Comparison of ENCODE assay signal across 10 mouse cellular contexts in the genomic region with DNA sequence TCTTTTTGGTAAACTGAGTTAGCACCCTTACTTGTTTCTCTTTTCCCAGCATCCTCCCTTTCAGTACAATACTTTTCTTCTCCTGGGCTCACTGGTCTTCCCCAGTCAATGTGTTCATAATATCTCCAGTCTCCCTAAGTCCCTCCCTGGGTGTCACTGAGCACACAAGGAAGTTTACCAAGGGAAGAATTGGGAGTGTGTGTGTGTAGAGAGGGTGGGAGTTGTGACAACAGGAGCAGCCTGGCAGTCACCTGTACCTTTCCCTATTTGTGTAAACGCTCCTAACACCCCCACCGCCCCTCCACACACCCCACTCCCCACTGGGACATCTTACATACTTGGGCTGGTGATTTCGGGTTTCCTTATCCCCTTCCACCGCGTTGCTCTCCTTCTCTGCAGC.
DNase-seq lines count a peak whose midpoint lies in the region; ATAC-seq and TF ChIP-seq lines count a peak whose summit lies in the region.
"Had no signal": no experiment of that assay in that cellular context is flagged by ENCODE, and none has a peak within 500 bp of the region (broad histone marks: within the 10 kb centered on the region; RNA-seq: fewer than 3 reads in every experiment).

No protein-coding gene starts in this region.

- H3K4me1 ChIP-seq in forebrain, embryonic 13.5 days = peaks cover 9% of the 10 kb centered on the region; the same call in 1 of the 2 replicates
- peaks cover 4% of the 10 kb centered on the region for H3K4me1 ChIP-seq in forebrain, embryonic 16.5 days (replicated peaks; ENCODE audit: control insufficient read depth, insufficient read depth, low read length)
- peaks cover 0 to 6% of the 10 kb centered on the region in 2 experiments; a peak in 1 of 4 replicates for H3K4me1 ChIP-seq in ES-E14 (ENCODE audit: control insufficient read depth in 2 of 2, insufficient read depth in 2 of 2, low read length in 2 of 2, poor library complexity in 1 of 2)

- in situ Hi-C loops in ES-E14 (cut with MboI; ENCODE audit: low sequenced_read_pairs in 2 of 2, unreplicated experiment in 2 of 2) = no loop called here

- no peak overlapping the region for H3K27ac ChIP-seq in forebrain, embryonic 13.5 days
- no peak overlapping the region for H3K27ac ChIP-seq in forebrain, embryonic 16.5 days (ENCODE audit: low read length)
- peak overlapping the region; percentile 64 for H3K27ac ChIP-seq in layer of hippocampus, adult 2 months
- no peak overlapping the region; the same call in 1 of the 2 replicates for H3K27ac ChIP-seq in ES-E14 (ENCODE audit: insufficient read depth, low read depth, low read length, poor library complexity, severe bottlenecking)
- H3K27ac ChIP-seq: hindbrain, embryonic 13.5 days; limb, embryonic 15.5 days had no signal

- 73% methylated on average over 5 of the region's 5 CpGs for WGBS in forebrain, embryonic 13.5 days
- WGBS in forebrain, embryonic 16.5 days = 73% methylated on average over 5 of the region's 5 CpGs
- WGBS in large intestine, adult 2 months = 43% methylated on average over 5 of the region's 5 CpGs

- H3K9ac ChIP-seq in forebrain, embryonic 13.5 days = no peak overlapping the region
- no peak overlapping the region for H3K9ac ChIP-seq in forebrain, embryonic 16.5 days (replicated peaks; ENCODE audit: low read depth, low read length)
- peak overlapping the region; percentile 6; the same call in 1 of the 2 replicates for H3K9ac ChIP-seq in ES-E14 (ENCODE audit: insufficient read depth, low read depth, low read length, poor library complexity, severe bottlenecking)
- H3K9ac ChIP-seq: limb, embryonic 15.5 days had no signal

- no peak overlapping the region for H3K4me3 ChIP-seq in forebrain, embryonic 13.5 days
- H3K4me3 ChIP-seq in forebrain, embryonic 16.5 days (replicated peaks; ENCODE audit: low read length) = no peak overlapping the region
- H3K4me3 ChIP-seq in layer of hippocampus, adult 2 months = no peak overlapping the region; the same call in 1 of the 2 replicates
- peak overlapping the region in 1 of 2 experiments; percentile 40; a peak in 1 of 4 replicates for H3K4me3 ChIP-seq in ES-E14 (ENCODE audit: insufficient read depth in 1 of 2, low read depth in 1 of 2, low read length in 2 of 2, poor library complexity in 1 of 2, severe bottlenecking in 1 of 2)

- peaks cover 17% of the 10 kb centered on the region for H3K36me3 ChIP-seq in forebrain, embryonic 13.5 days (ENCODE audit: poor library complexity, severe bottlenecking)
- peaks cover 2% of the 10 kb centered on the region; the same call in 1 of the 2 replicates for H3K36me3 ChIP-seq in forebrain, embryonic 16.5 days (ENCODE audit: control insufficient read depth, insufficient read depth)
- H3K36me3 ChIP-seq in ES-E14 (ENCODE audit: control insufficient read depth, insufficient read depth, low read length, poor library complexity, severe bottlenecking) = no peaks in the 10 kb centered on the region
- H3K36me3 ChIP-seq: limb, embryonic 15.5 days had no signal

- no peak for TF ChIP-seq CTCF in layer of hippocampus, adult 2 months (conservative IDR thresholded peaks at IDR 0.05)

- 0 out of 2 replicates have a peak, but pooled peaks cover 8% of the 10 kb centered on the region for H3K27me3 ChIP-seq in forebrain, embryonic 13.5 days
- H3K27me3 ChIP-seq in forebrain, embryonic 16.5 days (replicated peaks; ENCODE audit: control insufficient read depth, insufficient read depth, low read length) = no peaks in the 10 kb centered on the region
- H3K27me3 ChIP-seq: hindbrain, embryonic 13.5 days had no signal

- H3K9me3 ChIP-seq in forebrain, embryonic 13.5 days (replicated peaks) = no peaks in the 10 kb centered on the region
- no peaks in the 10 kb centered on the region for H3K9me3 ChIP-seq in forebrain, embryonic 16.5 days (ENCODE audit: control insufficient read depth, low read length)
- no peaks in the 10 kb centered on the region for H3K9me3 ChIP-seq in ES-E14 (ENCODE audit: control insufficient read depth, insufficient read depth, low read depth, low read length)
- H3K9me3 ChIP-seq: hindbrain, embryonic 13.5 days; limb, embryonic 15.5 days had no signal

- no peak for ATAC-seq in forebrain, embryonic 13.5 days
- no peak for ATAC-seq in forebrain, embryonic 16.5 days

- peak overlapping the region; percentile 55 for H3K4me2 ChIP-seq in forebrain, embryonic 13.5 days
- H3K4me2 ChIP-seq in forebrain, embryonic 16.5 days (ENCODE audit: low read length) = no peak overlapping the region

- DNase-seq in layer of hippocampus, adult 2 months (ENCODE audit: low spot score in 2 of 2) = no peak
- DNase-seq in layer of hippocampus, adult 8-10 months (ENCODE audit: low spot score in 2 of 2) = no peak
- no peak for DNase-seq in ES-E14 (ENCODE audit: low read depth, low spot score)
- DNase-seq in large intestine, adult 2 months (ENCODE audit: low read depth, low spot score) = peak; percentile 46
- no peak for DNase-seq in gastrocnemius, adult 8-10 months (ENCODE audit: low spot score in 2 of 2)
- no peak for DNase-seq in ovary, postnatal 36 days (ENCODE audit: low spot score)

TF ChIP-seq in ES-E14, 5 proteins besides CTCF, POLR2A, EP300 and RAD21:
- no peak for TF ChIP-seq HCFC1 (IDR thresholded peaks at IDR 0.05; ENCODE audit: borderline replicate concordance, insufficient read depth, low read length)
- TF ChIP-seq CHD2 (IDR thresholded peaks at IDR 0.05; ENCODE audit: low read depth, low read length) = no peak
- TF ChIP-seq ZNF384 (IDR thresholded peaks at IDR 0.05; ENCODE audit: low read depth, low read length) = no peak
- no peak for TF ChIP-seq ZC3H11A (IDR thresholded peaks at IDR 0.05; ENCODE audit: borderline replicate concordance, low read depth, low read length)
- no peak for TF ChIP-seq MAFK (IDR thresholded peaks at IDR 0.05; ENCODE audit: insufficient read depth, low read depth, low read length)
